Mouse (Mus musculus) bone marrow macrophage, adult 2 months (primary cell): ENCODE results near the gene Gm5741. TPM values are rescaled to one million over a fixed set of nuclear protein-coding genes. Genes with fewer than 3 reads are reported as not detected.

ENCODE experiments used
- H3K27ac ChIP-seq: 2 replicates; pipeline ENCODE4 v1.5.1; 2012; ENCODE audit warnings: low read depth, low read length; ENCODE audit not compliant: insufficient read depth
- H3K4me1 ChIP-seq: 2 replicates; pipeline ENCODE4 v1.6.1; 2012; ENCODE audit warnings: low read length; ENCODE audit not compliant: control insufficient read depth, insufficient read depth
- H3K4me3 ChIP-seq: 2 replicates; pipeline ENCODE4 v1.5.1; 2012; ENCODE audit warnings: mild to moderate bottlenecking, low read length, moderate library complexity; ENCODE audit not compliant: insufficient read depth
- CTCF ChIP-seq: IDR thresholded peaks from 2 replicates; pipeline ENCODE4 v1.5.1; 2012; ENCODE audit warnings: low read depth, mild to moderate bottlenecking, low read length, moderate library complexity
- POLR2A ChIP-seq: IDR thresholded peaks from 2 replicates; pipeline ENCODE4 v1.6.1; 2012; ENCODE audit warnings: mild to moderate bottlenecking, low read depth, low read length, borderline replicate concordance
- polyA plus RNA-seq: library from polyadenylated mRNA; stranded (reverse); fragments of >200 nt; gene quantifications from 2 replicates; pipeline ENCODE4 v1.2.4, GENCODE M21; 2012; ENCODE audit not compliant: missing spikeins, insufficient read depth, insufficient read length

Gm5741 gene
- polyA plus RNA-seq, 1 experiment = not detected

DNA sequence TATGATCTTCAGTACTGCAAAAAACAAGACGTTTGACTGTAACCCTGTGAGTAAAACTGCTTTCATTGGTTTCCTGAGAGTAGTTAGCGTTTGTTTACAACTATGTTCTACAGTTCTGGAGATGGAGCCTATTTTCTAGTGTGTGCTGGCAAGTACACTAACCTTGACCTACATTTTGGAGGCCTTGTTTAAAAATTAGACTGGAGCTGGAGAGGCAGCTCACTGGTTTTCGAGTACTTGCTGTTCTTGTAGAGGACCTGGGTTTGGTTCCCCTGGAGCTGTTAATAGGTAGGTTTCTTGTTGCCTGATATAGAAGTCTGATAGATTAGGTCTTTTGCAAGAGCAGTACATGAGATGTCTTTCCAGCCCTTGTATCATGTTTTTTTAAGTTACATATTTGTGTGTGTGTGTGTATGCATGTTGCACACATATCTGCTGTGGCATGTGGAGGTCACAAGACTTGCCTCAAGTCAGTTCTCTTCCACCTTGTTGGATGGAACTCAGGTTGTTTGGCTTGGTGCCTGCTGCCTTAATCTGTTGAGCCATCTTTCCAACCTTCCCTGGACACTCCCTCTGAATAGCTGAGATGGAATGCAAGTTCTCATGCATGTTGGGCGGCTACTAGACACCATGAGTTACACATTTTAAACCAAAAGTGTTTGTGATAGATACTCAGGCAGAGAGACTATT lies 35.0 kb downstream of the Gm5741 start:
- no peak overlapping the region for H3K27ac ChIP-seq
- H3K4me3 ChIP-seq = no peak overlapping the region
- TF ChIP-seq POLR2A (no peak), CTCF (no peak)

DNA sequence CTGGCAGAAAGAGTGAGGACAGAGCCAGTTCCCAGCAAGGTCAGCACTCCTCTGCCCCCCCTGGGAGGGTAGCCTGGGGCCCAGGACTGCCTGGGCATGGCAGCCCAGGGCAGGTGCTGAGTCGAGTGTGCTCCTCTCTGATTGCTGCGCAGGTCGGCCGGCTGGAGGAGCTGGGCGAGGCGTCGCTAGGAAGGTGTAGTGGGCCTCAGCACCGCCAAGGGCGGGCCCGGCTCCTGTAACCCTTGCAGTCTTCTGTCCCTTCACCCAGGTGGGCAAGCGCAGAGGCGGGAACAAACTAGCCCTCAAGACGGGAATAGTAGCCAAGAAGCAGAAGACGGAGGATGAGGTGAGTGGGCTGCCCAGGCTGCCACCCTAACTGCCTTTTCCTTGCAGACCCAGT lies 38.5 kb downstream of the Gm5741 start:
- Histone ChIP-seq H3K27ac (no peak overlapping the region), H3K4me3 (peak overlapping the region; percentile 88; the same call in 1 of the 2 replicates), H3K4me1 (peaks cover 12% of the 10 kb centered on the region)
- TF ChIP-seq CTCF (no peak), POLR2A (no peak)

More for the DNA sequence above, 35.0 kb downstream of the Gm5741 start:
- peaks cover 11% of the 10 kb centered on the region for H3K4me1 ChIP-seq

DNA sequence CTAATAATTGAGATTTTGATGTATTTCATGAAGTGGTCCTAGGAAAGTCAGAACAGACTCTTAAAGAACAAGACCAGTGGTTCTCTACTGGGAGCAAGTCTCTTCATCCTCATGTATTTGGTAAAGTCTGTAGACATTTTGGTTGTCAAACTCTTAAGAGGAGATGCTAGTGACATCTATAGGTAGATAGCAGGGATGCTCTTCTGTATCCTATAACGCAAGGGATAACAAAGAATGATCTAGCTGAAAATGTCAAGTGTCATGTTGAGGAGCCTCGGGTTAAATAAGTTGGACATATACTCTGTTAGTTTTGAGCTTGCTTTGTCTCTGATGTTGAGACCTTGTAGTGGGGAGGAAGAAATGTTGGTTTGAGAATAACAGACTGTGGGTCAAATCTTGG lies 39.9 kb downstream of the Gm5741 start:
- TF ChIP-seq POLR2A (no peak), CTCF (no peak)
- Histone ChIP-seq H3K4me1 (peaks cover 18% of the 10 kb centered on the region), H3K27ac (no peak overlapping the region), H3K4me3 (peak overlapping the region; percentile 88)

DNA sequence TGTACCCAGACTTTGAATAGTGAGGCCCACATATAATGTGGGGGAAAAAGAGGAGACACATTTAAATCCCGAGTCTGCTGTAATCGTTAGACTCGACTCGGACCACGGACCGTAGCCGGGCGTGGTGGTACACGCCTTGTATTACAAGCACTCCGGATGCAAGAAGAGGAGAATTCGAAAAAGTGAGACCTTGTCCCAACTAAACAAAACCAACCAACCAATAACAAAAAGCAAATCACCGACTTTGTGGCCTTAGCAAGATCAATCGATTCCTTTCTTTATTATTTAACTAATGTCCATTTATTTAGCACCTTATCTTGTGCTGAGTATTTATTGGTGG lies 40.3 kb downstream of the Gm5741 start:
- H3K27ac ChIP-seq = peak overlapping the region; percentile 63
- H3K4me1 ChIP-seq = peaks cover 18% of the 10 kb centered on the region
- H3K4me3 ChIP-seq = peak overlapping the region; percentile 88
- no peak for TF ChIP-seq POLR2A
- TF ChIP-seq CTCF = no peak

DNA sequence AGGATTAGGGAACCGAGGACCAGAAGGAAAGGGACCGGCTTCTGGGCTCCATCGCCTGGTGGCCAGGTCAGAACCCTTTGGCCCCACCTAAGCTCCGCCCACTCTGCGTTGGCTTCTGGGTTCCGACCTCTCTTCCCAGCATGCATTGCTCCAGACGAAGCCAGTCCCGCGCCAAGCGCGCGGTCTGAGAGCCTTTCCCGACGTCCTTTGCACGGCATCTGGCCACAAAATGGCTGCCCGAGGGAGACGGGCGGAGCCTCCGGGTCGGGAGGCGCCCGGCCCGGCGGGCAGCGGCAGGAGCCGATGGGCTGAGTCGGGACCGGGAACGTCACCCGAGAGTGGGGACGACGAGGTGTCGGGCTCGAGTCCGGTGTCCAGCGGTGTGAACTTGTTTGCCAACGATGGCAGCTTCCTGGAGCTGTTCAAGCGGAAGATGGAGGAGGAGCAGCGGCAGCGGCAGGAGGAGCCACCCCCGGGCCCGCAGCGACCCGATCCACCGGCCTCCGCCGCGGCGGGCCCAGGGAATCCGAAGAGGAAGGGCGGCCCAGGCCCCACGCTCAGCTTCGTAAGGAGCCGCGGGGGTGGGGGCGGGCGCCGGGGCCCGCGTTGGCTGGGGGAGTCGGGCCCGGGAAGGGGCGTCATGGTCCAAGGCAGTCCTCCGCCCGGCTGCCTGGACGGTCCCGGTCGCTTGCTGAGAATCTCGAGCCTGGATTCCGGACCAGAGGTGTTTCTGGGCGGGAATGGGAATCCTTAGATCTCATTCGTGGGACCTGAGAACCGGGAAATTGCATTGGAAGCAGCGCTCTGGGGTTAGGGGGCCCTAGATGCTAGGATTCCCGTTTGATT lies 40.9 kb downstream of the Gm5741 start, which contains the start of gene Trir:
Gene Trir (plus strand): TSS at position 154 of the 846 bp plus-strand sequence.
- TF ChIP-seq POLR2A (peak; percentile 83), CTCF (no peak)
- H3K27ac ChIP-seq = peak within 1 kb of the TSS; percentile 87
- H3K4me3 ChIP-seq = peak within 1 kb of the TSS; percentile 88
- peaks cover 18% of the 10 kb centered on the region for H3K4me1 ChIP-seq

DNA sequence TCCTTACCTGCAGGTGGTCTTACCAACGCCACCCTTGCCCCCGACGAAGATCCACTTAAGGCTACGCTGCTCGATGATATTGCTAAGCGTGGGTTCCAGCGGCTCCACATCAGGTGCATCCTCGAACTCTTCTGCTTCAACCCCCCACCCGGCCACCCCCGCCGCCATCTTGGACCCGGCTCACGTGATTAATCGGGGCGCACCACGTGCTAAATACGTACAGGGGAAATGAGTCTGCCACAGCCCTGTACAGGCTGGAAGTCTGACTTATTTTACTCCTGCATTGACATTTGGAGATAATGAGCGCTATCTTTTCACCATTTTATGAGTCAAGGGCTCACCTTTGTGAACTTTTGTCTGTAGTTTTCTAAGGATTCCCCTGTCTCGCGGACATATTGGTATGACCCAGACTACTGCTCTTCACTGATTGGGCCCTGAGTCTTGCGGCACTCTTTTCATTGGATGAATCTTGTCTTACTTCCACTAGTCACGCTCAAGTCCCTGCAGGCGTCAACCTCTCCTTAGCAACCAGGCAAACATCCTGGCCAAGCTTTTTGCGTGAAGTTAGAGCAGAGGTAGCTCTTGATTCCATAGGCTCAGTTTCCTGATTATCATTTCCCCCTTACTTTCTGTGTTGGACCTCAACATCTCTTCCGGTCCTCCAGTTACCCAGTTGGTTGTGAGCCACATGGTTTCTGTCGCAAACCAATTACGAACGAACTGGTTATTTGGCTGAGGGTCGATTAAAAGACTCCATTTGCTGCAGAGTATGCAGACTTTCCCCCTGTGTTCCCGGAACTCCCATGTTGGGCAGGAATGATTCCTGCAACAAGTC lies 42.5 kb downstream of the Gm5741 start, which contains the start of gene Asna1:
Gene Asna1 (minus strand): TSS at position 184 of the 835 bp plus-strand sequence.
- peak within 1 kb of the TSS; percentile 94 for H3K4me3 ChIP-seq
- peaks cover 18% of the 10 kb centered on the region for H3K4me1 ChIP-seq

DNA sequence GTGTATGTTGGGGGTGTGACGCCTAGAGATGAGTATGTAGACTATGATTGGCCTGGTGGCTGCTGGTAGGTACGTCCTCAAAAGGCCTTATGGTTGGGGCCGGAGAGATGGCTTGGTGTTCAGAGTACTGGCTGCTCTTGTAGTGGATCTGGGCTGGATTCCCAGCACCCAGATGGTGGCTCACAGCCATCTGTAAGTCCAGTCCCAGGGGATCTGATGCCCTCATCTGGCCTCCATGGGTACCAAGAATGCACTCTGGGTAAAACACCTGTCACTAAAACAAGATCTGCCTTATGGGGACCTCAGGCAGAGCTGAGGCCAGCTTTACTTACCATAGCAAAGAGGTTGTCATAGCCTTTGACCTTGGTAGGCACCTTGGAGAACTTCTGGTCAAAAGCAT lies 43.9 kb downstream of the Gm5741 start:
- TF ChIP-seq CTCF = no peak
- no peak for TF ChIP-seq POLR2A
- Histone ChIP-seq H3K4me1 (peaks cover 15% of the 10 kb centered on the region), H3K4me3 (peak overlapping the region; percentile 94), H3K27ac (no peak overlapping the region)

More for the DNA sequence above, 42.5 kb downstream of the Gm5741 start, which contains the start of gene Asna1:
- peak within 1 kb of the TSS; percentile 82 for H3K27ac ChIP-seq
- TF ChIP-seq CTCF = no peak
- peak; percentile 81; the same call in 1 of the 2 replicates for TF ChIP-seq POLR2A

DNA sequence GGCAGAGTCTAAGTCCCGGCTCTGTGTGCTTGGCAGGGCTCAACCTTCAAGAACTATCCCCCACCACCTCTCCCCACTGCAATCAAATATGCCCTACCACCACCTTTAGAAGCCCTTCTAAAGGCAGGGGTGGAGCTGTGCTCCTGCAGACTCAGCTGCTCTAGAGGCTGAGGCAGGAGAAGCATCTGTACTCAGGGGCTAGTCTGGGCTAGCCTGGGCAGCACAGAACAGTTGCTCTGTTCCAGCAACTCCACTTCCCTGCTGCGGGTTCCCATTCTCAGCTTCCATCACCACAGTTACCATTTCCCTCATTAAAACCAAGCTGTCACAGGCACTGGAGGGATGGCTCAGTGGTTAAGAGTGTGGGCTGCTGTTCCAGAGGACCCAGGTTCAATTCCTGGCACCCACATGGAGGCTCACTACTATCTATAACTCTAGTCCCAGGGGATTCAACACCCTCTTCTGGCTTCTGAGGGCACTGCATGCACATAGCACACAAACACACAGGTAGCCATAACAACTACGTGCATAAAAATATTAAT lies 46.2 kb downstream of the Gm5741 start:
- no peak overlapping the region for H3K4me3 ChIP-seq
- no peak overlapping the region for H3K27ac ChIP-seq
- TF ChIP-seq POLR2A (no peak), CTCF (no peak)
- H3K4me1 ChIP-seq = peaks cover 9% of the 10 kb centered on the region

Other genes with a start within 250 kb of the Gm5741 start
- gene Dand5, start 245.2 kb downstream of the Gm5741 start, polyA plus RNA-seq = 3.3 and 5.4 TPM in 2 replicates
- 12.7 and 13.9 TPM in 2 replicates for gene Gadd45gip1, start 236.5 kb downstream of the Gm5741 start, polyA plus RNA-seq
- gene Rad23a, start 227.3 kb downstream of the Gm5741 start, polyA plus RNA-seq = 49.1 and 54.0 TPM in 2 replicates
- 674 and 696 TPM in 2 replicates for gene Calr, start 221.0 kb downstream of the Gm5741 start, polyA plus RNA-seq
- 23.1 and 30.5 TPM in 2 replicates for gene Farsa, start 211.0 kb downstream of the Gm5741 start, polyA plus RNA-seq
- 19.4 and 19.6 TPM in 2 replicates for gene Syce2, start 195.9 kb downstream of the Gm5741 start, polyA plus RNA-seq
- gene Gcdh, start 174.1 kb downstream of the Gm5741 start, polyA plus RNA-seq = 13.4 and 17.6 TPM in 2 replicates
- not detected in 2 replicates for gene Klf1, start 166.1 kb downstream of the Gm5741 start, polyA plus RNA-seq
- 109 and 119 TPM in 2 replicates for gene Dnase2a, start 159.4 kb downstream of the Gm5741 start, polyA plus RNA-seq
- gene Mast1, start 130.6 kb downstream of the Gm5741 start, polyA plus RNA-seq = 0.28 and 0.42 TPM in 2 replicates
- not detected in 2 replicates for gene Rtbdn, start 121.0 kb downstream of the Gm5741 start, polyA plus RNA-seq
- gene Gm49661, start 98.5 kb downstream of the Gm5741 start, polyA plus RNA-seq = not detected in 2 replicates
- 267 and 279 TPM in 2 replicates for gene Prdx2, start 98.4 kb downstream of the Gm5741 start, polyA plus RNA-seq
- gene Rnaseh2a, start 98.2 kb downstream of the Gm5741 start, polyA plus RNA-seq = 39.8 and 40.7 TPM in 2 replicates
- gene Junb, start 89.3 kb downstream of the Gm5741 start, polyA plus RNA-seq = 71.1 and 80.8 TPM in 2 replicates
- 14.5 and 17.4 TPM in 2 replicates for gene Hook2, start 77.4 kb downstream of the Gm5741 start, polyA plus RNA-seq
- gene Best2, start 53.5 kb downstream of the Gm5741 start, polyA plus RNA-seq = not detected in 2 replicates
- gene Asna1, start 42.7 kb downstream of the Gm5741 start, polyA plus RNA-seq = 74.5 and 75.3 TPM in 2 replicates
- 145 and 177 TPM in 2 replicates for gene Trir, start 41.2 kb downstream of the Gm5741 start, polyA plus RNA-seq
- 34.0 and 44.4 TPM in 2 replicates for gene Tnpo2, start 31.1 kb downstream of the Gm5741 start, polyA plus RNA-seq
- 10.2 and 11.8 TPM in 2 replicates for gene Fbxw9, start 7.9 kb downstream of the Gm5741 start, polyA plus RNA-seq
- 36.7 and 44.9 TPM in 2 replicates for gene Dhps, start 3.8 kb upstream of the Gm5741 start, polyA plus RNA-seq
- gene Wdr83os, start 12.8 kb upstream of the Gm5741 start, polyA plus RNA-seq = 90.2 and 113 TPM in 2 replicates
- gene Wdr83, start 13.3 kb upstream of the Gm5741 start, polyA plus RNA-seq = 22.6 and 27.3 TPM in 2 replicates
- gene Man2b1, start 15.3 kb upstream of the Gm5741 start, polyA plus RNA-seq = 390 and 469 TPM in 2 replicates
- 1.2 and 1.7 TPM in 2 replicates for gene Zfp791, start 55.1 kb upstream of the Gm5741 start, polyA plus RNA-seq
- gene Cks1brt, start 83.9 kb upstream of the Gm5741 start, polyA plus RNA-seq = not detected in 2 replicates
- gene Olfr371, start 158.0 kb upstream of the Gm5741 start, polyA plus RNA-seq = not detected in 2 replicates
- 22.8 and 23.5 TPM in 2 replicates for gene Orc6, start 231.7 kb upstream of the Gm5741 start, polyA plus RNA-seq
- 98.0 and 108 TPM in 2 replicates for gene Vps35, start 231.8 kb upstream of the Gm5741 start, polyA plus RNA-seq